Mouse (Mus musculus): ENCODE measurements at regions not wholly inside any gene's neighbourhood (a gene's known extent, or its start where the extent isn't known, plus 50 kb on each side); places are given as distances from the start of the nearest gene placed in this dataset.

- H3K27ac ChIP-seq = no peak overlapping the region
These were observed 181.5 kb downstream of the Dad1 start for GRCm38 (mm10) chr14:54072283-54072912.

DNA sequence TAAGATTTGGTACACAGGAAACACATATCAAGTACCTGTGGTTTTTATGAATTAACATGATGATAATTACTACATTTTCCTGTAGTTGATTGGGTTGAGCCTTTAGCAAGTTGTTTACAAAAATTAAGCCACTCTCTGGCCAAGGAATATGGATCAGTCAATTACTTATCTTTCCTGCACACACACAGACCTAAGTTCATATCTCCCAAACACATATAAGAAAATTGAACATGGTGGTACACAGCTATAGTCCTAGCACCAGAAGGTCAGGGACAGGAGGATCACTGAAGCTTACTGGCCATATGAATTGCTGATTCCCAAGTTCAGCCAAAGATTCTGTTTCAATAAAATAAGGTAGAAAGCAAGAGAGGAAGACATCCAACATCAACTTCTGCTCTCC lies 183.7 kb downstream of the Dad1 start:
- Histone ChIP-seq H3K9me3 (replicated peaks; ENCODE audit: low read length) (no peaks in the 10 kb centered on the region), H3K27me3 (ENCODE audit: insufficient read depth, low read length) (no peaks in the 10 kb centered on the region), H3K4me1 (replicated peaks; ENCODE audit: insufficient read depth, low read length) (no peaks in the 10 kb centered on the region), H3K9ac (ENCODE audit: low read depth, low read length) (no peak overlapping the region), H3K4me2 (ENCODE audit: low read length) (no peak overlapping the region), H3K27ac (no peak overlapping the region), H3K36me3 (ENCODE audit: insufficient read depth, low read length) (no peaks in the 10 kb centered on the region), H3K4me3 (replicated peaks; ENCODE audit: low read depth, low read length) (no peak overlapping the region)
- no peak for TF ChIP-seq CTCF (IDR thresholded peaks at IDR 0.05; ENCODE audit: low read depth)
- no peak for DNase-seq (ENCODE audit: low spot score)
- ATAC-seq (replicated peaks; ENCODE audit: low FRiP score, low read depth) = no peak

More at GRCm38 (mm10) chr14:54072283-54072912, 181.5 kb downstream of the Dad1 start:
- H3K9me3 ChIP-seq (replicated peaks; ENCODE audit: low read length) = no peaks in the 10 kb centered on the region
- no peak overlapping the region for H3K9ac ChIP-seq (ENCODE audit: low read depth, low read length)
- peak overlapping the region; percentile 17; the same call in 1 of the 2 replicates for H3K4me2 ChIP-seq (ENCODE audit: low read length)
- H3K4me3 ChIP-seq (replicated peaks; ENCODE audit: low read depth, low read length) = no peak overlapping the region
- H3K36me3 ChIP-seq (ENCODE audit: insufficient read depth, low read length) = no peaks in the 10 kb centered on the region
- H3K4me1 ChIP-seq (replicated peaks; ENCODE audit: insufficient read depth, low read length) = no peaks in the 10 kb centered on the region
- WGBS = 54% methylated on average over 10 of the region's 10 CpGs
- H3K27me3 ChIP-seq (ENCODE audit: insufficient read depth, low read length) = no peaks in the 10 kb centered on the region
- ATAC-seq (replicated peaks; ENCODE audit: low FRiP score, low read depth) (no peak), DNase-seq (ENCODE audit: low spot score) (peak; percentile 60)
- TF ChIP-seq CTCF (IDR thresholded peaks at IDR 0.05; ENCODE audit: low read depth) = no peak

GRCm38 (mm10) chr14:54068684-54069083 lies 185.2 kb downstream of the Dad1 start:
- no peak for TF ChIP-seq CTCF (IDR thresholded peaks at IDR 0.05; ENCODE audit: low read depth)
- Histone ChIP-seq H3K4me3 (replicated peaks; ENCODE audit: low read depth, low read length) (no peak overlapping the region), H3K9ac (ENCODE audit: low read depth, low read length) (no peak overlapping the region), H3K27me3 (ENCODE audit: insufficient read depth, low read length) (no peaks in the 10 kb centered on the region), H3K27ac (no peak overlapping the region), H3K4me1 (replicated peaks; ENCODE audit: insufficient read depth, low read length) (no peaks in the 10 kb centered on the region), H3K36me3 (ENCODE audit: insufficient read depth, low read length) (no peaks in the 10 kb centered on the region), H3K4me2 (ENCODE audit: low read length) (no peak overlapping the region), H3K9me3 (replicated peaks; ENCODE audit: low read length) (no peaks in the 10 kb centered on the region)
- ATAC-seq (replicated peaks; ENCODE audit: low FRiP score, low read depth) = no peak
- 93% methylated on average over 1 of the region's 1 CpGs for WGBS
- no peak for DNase-seq (ENCODE audit: low spot score)

- no peak overlapping the region for H3K9ac ChIP-seq (ENCODE audit: low read depth, low read length)
- no peaks in the 10 kb centered on the region for H3K4me1 ChIP-seq (replicated peaks; ENCODE audit: insufficient read depth, low read length)
- no peak for ATAC-seq (replicated peaks; ENCODE audit: low FRiP score, low read depth)
- H3K9me3 ChIP-seq (replicated peaks; ENCODE audit: low read length) = no peaks in the 10 kb centered on the region
- H3K27ac ChIP-seq = no peak overlapping the region
- TF ChIP-seq CTCF (IDR thresholded peaks at IDR 0.05; ENCODE audit: low read depth) = no peak
- H3K4me3 ChIP-seq (replicated peaks; ENCODE audit: low read depth, low read length) = no peak overlapping the region
- H3K27me3 ChIP-seq (ENCODE audit: insufficient read depth, low read length) = no peaks in the 10 kb centered on the region
- no peak overlapping the region for H3K4me2 ChIP-seq (ENCODE audit: low read length)
- H3K36me3 ChIP-seq (ENCODE audit: insufficient read depth, low read length) = no peaks in the 10 kb centered on the region
- DNase-seq (ENCODE audit: low spot score) = peak; percentile 31
- WGBS = 57% methylated on average over 4 of the region's 4 CpGs
These were observed 188.4 kb downstream of the Dad1 start for GRCm38 (mm10) chr14:54065466-54065865.

DNA sequence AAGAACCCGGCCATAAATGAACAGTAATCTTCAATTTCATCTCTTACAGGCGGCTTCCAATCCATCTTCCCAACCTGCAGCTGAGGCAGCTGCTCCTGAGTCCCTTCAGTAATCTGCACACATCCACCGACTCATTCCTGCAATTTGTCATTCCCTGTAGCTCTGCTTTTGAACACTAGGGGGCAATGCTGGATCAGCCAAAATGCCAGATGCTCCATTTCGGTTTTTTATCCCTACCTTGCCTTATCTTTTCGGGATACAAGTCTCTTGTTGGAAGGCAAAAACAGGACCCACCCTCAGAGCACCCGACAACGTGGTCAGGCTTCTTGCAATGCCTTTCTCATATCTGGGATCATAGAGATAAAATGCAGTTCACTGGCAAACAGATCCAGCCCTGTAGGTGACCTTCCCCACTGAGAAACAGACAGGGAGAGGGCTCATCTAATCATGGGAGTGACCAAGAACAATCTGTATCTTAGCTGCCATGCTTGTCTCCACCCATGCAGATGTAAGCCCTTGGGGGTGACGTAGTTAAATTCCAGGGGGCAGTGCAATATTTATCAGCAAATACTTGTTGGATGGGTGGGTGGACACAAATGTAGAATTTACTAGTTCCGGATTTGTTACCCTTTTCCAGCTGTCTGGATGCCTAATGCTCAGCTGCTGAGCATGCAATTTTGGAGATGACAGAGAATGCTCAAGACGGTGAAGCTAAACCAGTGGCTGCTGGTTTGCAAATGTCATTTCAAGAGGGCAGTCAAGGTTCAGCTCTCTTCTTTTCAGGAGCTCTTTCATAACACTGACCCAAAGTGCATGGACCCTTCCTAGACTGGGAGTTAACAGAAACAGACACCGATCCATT lies 189.1 kb downstream of the Dad1 start:
- DNase-seq (ENCODE audit: low spot score) = peak; percentile 87
- H3K4me2 ChIP-seq (ENCODE audit: low read length) = no peak overlapping the region
- H3K27ac ChIP-seq = no peak overlapping the region
- H3K9ac ChIP-seq (ENCODE audit: low read depth, low read length) = no peak overlapping the region
- H3K9me3 ChIP-seq (replicated peaks; ENCODE audit: low read length) = no peaks in the 10 kb centered on the region
- peak; percentile 98 for TF ChIP-seq CTCF (IDR thresholded peaks at IDR 0.05; ENCODE audit: low read depth)
- no peak overlapping the region for H3K4me3 ChIP-seq (replicated peaks; ENCODE audit: low read depth, low read length)
- H3K4me1 ChIP-seq (replicated peaks; ENCODE audit: insufficient read depth, low read length) = no peaks in the 10 kb centered on the region
- 19% methylated on average over 11 of the region's 11 CpGs for WGBS
- no peaks in the 10 kb centered on the region for H3K27me3 ChIP-seq (ENCODE audit: insufficient read depth, low read length)
- 0 out of 2 replicates have a peak, but pooled peaks have one; percentile 33 for ATAC-seq (replicated peaks; ENCODE audit: low FRiP score, low read depth)
- no peaks in the 10 kb centered on the region for H3K36me3 ChIP-seq (ENCODE audit: insufficient read depth, low read length)

DNA sequence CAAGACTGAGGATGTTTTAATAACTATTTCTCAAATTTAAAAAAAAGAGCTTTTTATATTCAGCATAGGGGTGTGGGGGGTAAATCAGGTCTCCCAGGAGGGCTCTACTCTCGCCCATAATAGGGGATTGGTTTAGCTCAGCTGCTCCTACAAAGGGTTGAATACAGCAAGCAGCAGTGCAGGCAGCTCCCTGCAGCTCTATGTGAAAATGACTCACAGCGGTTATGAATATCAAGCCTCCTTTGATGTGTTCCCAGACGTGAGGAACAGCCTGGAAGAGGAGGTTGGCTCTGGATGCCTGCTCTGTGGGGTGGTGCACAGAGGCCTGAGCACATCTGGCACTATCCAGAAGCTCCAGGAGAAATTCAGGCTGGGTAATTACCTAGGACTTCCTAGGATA lies 192.3 kb downstream of the Dad1 start:
- Histone ChIP-seq H3K27me3 (ENCODE audit: insufficient read depth, low read length) (no peaks in the 10 kb centered on the region), H3K27ac (no peak overlapping the region), H3K4me3 (replicated peaks; ENCODE audit: low read depth, low read length) (no peak overlapping the region), H3K4me1 (replicated peaks; ENCODE audit: insufficient read depth, low read length) (no peaks in the 10 kb centered on the region), H3K9ac (ENCODE audit: low read depth, low read length) (no peak overlapping the region), H3K9me3 (replicated peaks; ENCODE audit: low read length) (no peaks in the 10 kb centered on the region), H3K36me3 (ENCODE audit: insufficient read depth, low read length) (no peaks in the 10 kb centered on the region), H3K4me2 (ENCODE audit: low read length) (no peak overlapping the region)
- DNase-seq (ENCODE audit: low spot score) (no peak), ATAC-seq (replicated peaks; ENCODE audit: low FRiP score, low read depth) (no peak)
- 58% methylated on average over 3 of the region's 3 CpGs for WGBS
- no peak for TF ChIP-seq CTCF (IDR thresholded peaks at IDR 0.05; ENCODE audit: low read depth)

Data from kidney, postnatal 0 days (tissue).